Mouse (Mus musculus): ENCODE measurements around the gene Gm7356.
"Not testable (repeated sequence)": the region's sequence is repeated elsewhere in the genome, so short reads cannot be mapped to it uniquely, and the experiment has no call there.

- not testable (repeated sequence) for TF ChIP-seq CTCF (IDR thresholded peaks at IDR 0.05; ENCODE audit: extremely low read depth, insufficient read length, insufficient replicate concordance, low read depth, low read length); POLR2A (IDR thresholded peaks at IDR 0.05; ENCODE audit: low read depth, low read length)
These were observed 41.3 kb downstream of the Gm7356 start for GRCm38 (mm10) chr17:13962245-13962644.

All from small intestine, adult 2 months (tissue).